Mouse (Mus musculus) ovary, postnatal 14 days (tissue): ENCODE data around the gene Maml2.

Experiments used
- DNase-seq: peaks from one replicate; pipeline ENCODE4 v3.0.0; 2022; ENCODE audit warnings: low spot score

The Maml2 gene

GRCm38 (mm10) chr9:13310236-13310635 lies 12.5 kb downstream of the Maml2 start:
- DNase-seq = no peak

GRCm38 (mm10) chr9:13311094-13311493 lies 13.3 kb downstream of the Maml2 start:
- DNase-seq = no peak

GRCm38 (mm10) chr9:13313923-13314322 lies 16.2 kb downstream of the Maml2 start:
- DNase-seq = no peak

- DNase-seq = no peak
Observed at GRCm38 (mm10) chr9:13314577-13315004, 16.8 kb downstream of the Maml2 start.

GRCm38 (mm10) chr9:13315393-13315792 lies 17.6 kb downstream of the Maml2 start:
- DNase-seq = no peak

GRCm38 (mm10) chr9:13319566-13319965 lies 21.8 kb downstream of the Maml2 start:
- DNase-seq = no peak

GRCm38 (mm10) chr9:13320800-13321364 lies 23.1 kb downstream of the Maml2 start:
- no peak for DNase-seq

- DNase-seq = no peak
Observed at GRCm38 (mm10) chr9:13323074-13323473, 25.3 kb downstream of the Maml2 start.

- DNase-seq = no peak
Observed at GRCm38 (mm10) chr9:13323612-13324011, 25.9 kb downstream of the Maml2 start.

GRCm38 (mm10) chr9:13414230-13414766 lies 116.5 kb downstream of the Maml2 start:
- DNase-seq = no peak

- peak; percentile 46 for DNase-seq
Observed at GRCm38 (mm10) chr9:13425031-13425940, 127.5 kb downstream of the Maml2 start.

GRCm38 (mm10) chr9:13429477-13430125 lies 131.8 kb downstream of the Maml2 start:
- DNase-seq = no peak

- no peak for DNase-seq
Observed at GRCm38 (mm10) chr9:13430302-13430701, 132.5 kb downstream of the Maml2 start.

- no peak for DNase-seq
Observed at GRCm38 (mm10) chr9:13430744-13431143, 133.0 kb downstream of the Maml2 start.

GRCm38 (mm10) chr9:13431646-13432045 lies 133.9 kb downstream of the Maml2 start:
- DNase-seq = no peak

- no peak for DNase-seq
Observed at GRCm38 (mm10) chr9:13433501-13434090, 135.8 kb downstream of the Maml2 start.

GRCm38 (mm10) chr9:13440911-13441310 lies 143.2 kb downstream of the Maml2 start:
- DNase-seq = no peak

GRCm38 (mm10) chr9:13442012-13442735 lies 144.4 kb downstream of the Maml2 start:
- DNase-seq = no peak

- DNase-seq = no peak
Observed at GRCm38 (mm10) chr9:13443484-13444211, 145.9 kb downstream of the Maml2 start.

GRCm38 (mm10) chr9:13446236-13446635 lies 148.5 kb downstream of the Maml2 start:
- DNase-seq = no peak
